Mouse (Mus musculus) monocyte, adult 5-6 weeks (primary cell): ENCODE measurements around the gene Wnt5a. TPM values are rescaled to one million over a fixed set of nuclear protein-coding genes. Genes with fewer than 3 reads are reported as not detected.

ENCODE experiments used
- ATAC-seq: fragments of 153-309, 156-312 bp; replicated peaks from 2 replicates; pipeline ENCODE4 v1.8.0; 2017; ENCODE audit warnings: mild to moderate bottlenecking; ENCODE audit not compliant: low TSS enrichment, insufficient number of reproducible peaks, severe bottlenecking, poor library complexity, low FRiP score
- total RNA-seq: library from RNA; stranded (forward); fragments of 200-1000, 200-491, 200-594 nt; gene quantifications from 3 replicates; pipeline ENCODE4 v1.2.3, GENCODE M21; 2017

The Wnt5a gene
- total RNA-seq, 1 experiment from 2014 or later: not detected

DNA sequence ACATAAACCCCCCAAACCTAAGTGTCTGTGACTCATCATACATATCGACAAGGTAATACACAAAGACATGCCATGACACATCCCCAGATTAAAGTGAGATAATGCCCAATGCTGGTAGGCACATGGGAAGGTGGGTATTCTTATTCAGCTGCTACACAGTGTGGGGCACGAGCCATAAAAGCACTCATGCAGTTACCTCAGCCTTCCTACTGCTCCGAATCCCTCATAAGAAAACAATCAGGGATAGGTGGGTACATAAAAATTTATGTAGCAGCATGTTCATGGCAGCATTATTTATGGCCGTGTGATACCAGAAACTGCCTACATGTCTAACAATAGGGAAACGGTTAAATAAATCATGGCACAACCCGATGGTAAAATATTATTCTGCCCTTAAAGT lies 35.0 kb downstream of the Wnt5a start:
- no peak for ATAC-seq

DNA sequence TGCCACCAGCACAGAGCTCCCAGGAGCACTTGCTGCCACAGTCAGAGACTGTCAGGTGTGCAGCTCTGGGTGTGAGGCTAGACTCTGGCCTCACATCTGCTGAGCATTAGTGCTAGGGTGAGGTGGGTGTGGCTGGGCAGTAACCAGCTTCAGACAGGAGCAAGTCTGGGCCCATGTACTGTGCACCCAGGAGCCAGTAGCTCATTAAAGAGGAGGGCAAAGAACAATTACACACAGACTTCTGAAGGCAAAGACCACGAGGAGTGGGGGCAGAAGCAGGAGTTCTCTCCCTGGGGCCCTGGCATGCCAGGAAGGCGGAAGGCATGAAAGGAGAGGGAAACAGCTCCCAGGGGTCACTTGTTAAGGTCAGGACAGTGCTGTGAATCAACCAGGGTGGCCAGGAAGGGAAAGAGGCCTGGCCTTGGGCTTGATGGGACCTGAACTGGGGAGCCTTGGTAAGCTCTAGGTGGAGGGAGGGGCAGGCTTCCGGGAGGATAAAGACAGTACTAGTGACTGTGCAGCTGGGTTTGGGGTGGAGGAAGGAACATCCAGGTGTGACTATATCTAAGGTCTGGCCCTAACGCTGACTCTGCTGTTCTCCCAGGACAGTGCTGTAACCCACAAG lies 37.7 kb downstream of the Wnt5a start:
- ATAC-seq: no peak

DNA sequence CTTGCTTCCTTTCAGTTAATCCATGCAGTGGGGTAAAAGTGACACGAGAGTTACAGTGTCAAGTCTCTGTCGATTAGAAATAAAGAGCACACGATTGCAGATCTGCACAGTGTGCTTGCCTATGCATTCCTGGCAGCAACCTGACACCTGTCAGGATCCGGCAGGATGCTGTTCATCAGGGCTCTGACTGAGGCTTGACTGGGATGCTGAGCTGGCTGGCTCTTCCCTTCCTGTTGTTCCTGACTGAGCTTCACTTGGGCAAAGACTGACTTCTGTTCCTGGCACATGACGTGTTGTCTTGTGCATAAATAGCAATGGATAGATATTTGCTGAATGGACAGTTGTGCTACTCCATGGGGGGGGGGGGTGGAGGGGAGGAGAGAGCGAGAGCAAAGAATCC lies 57.3 kb downstream of the Wnt5a start:
- ATAC-seq: no peak
